Mouse (Mus musculus): Measurements from ENCODE around the gene Tmem95.

GRCm38 (mm10) chr11:69908645-69909044 is 30.8 kb upstream of the Tmem95 start:
- no peak for TF ChIP-seq CTCF (IDR thresholded peaks at IDR 0.05; ENCODE audit: low read depth)
- TF ChIP-seq EP300 (IDR thresholded peaks at IDR 0.05; ENCODE audit: low read depth): no peak

All from liver, embryonic 14.5 days (tissue).